Comparison of ENCODE assay signal across 28 mouse cellular contexts in the genomic region with DNA sequence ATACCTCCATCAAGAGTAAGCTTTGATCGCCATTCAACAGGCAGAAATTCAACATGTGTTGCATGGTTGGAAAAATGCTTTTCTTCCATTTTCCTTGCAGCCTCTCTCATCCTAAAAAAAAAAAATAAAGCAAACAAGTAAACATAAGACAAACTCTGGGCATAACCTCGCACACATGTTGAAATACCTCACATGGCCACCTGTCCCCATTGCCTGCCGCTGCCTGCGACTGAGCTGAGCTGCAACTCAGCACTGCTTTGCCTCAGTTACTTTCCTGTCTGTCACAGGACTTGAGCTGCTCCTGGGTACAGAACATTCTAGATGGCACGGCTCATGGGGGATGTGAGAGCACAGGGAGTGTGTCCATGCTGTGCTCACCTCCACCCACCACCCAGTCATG.
"Had no signal": no experiment of that assay in that cellular context is flagged by ENCODE, and none has a peak within 500 bp of the region (broad histone marks: within the 10 kb centered on the region; RNA-seq: fewer than 3 reads in every experiment).

No protein-coding gene starts in this region.

- ATAC-seq: forebrain, embryonic 13.5 days; forebrain, embryonic 14.5 days; forebrain, embryonic 15.5 days; forebrain, embryonic 16.5 days; forebrain, postnatal 0 days had no signal

- H3K4me3 ChIP-seq: embryonic facial prominence, embryonic 10.5 days; embryonic facial prominence, embryonic 12.5 days; embryonic facial prominence, embryonic 13.5 days; embryonic facial prominence, embryonic 15.5 days; erythroblast, embryonic 14.5 days; forebrain, embryonic 10.5 days; forebrain, embryonic 12.5 days; forebrain, embryonic 13.5 days; forebrain, embryonic 15.5 days; gastrocnemius, adult 2 months; heart, adult 2 months had no signal

- H3K4me2 ChIP-seq: embryonic facial prominence, embryonic 12.5 days; embryonic facial prominence, embryonic 13.5 days; embryonic facial prominence, embryonic 15.5 days; forebrain, embryonic 12.5 days; forebrain, embryonic 13.5 days; forebrain, embryonic 15.5 days had no signal

- H3K27me3 ChIP-seq: embryonic facial prominence, embryonic 12.5 days; embryonic facial prominence, embryonic 13.5 days; embryonic facial prominence, embryonic 15.5 days; forebrain, embryonic 12.5 days; forebrain, embryonic 13.5 days; forebrain, embryonic 15.5 days had no signal

- H3K9me3 ChIP-seq: embryonic facial prominence, embryonic 10.5 days; embryonic facial prominence, embryonic 12.5 days; embryonic facial prominence, embryonic 13.5 days; embryonic facial prominence, embryonic 15.5 days; forebrain, embryonic 10.5 days; forebrain, embryonic 12.5 days; forebrain, embryonic 13.5 days; forebrain, embryonic 15.5 days had no signal

- DNase-seq: cerebellum, adult 2 months; cerebellum, adult 8-10 months; cerebellum, adult 9-10 months; cerebellum, adult 9-11 months; cerebellum, postnatal 10 days; cerebellum, postnatal 14 days; cerebellum, postnatal 25 days; cerebellum, postnatal 36 days; embryo, embryonic 11 days; forebrain, postnatal 0 days; gastrocnemius, adult 2 months; gastrocnemius, postnatal 10 days; gastrocnemius, postnatal 14 days; gastrocnemius, postnatal 25 days; gastrocnemius, postnatal 36 days; heart, adult 18-20 months; heart, adult 2 months had no signal

- H3K4me1 ChIP-seq: embryonic facial prominence, embryonic 10.5 days; embryonic facial prominence, embryonic 15.5 days; forebrain, embryonic 10.5 days had no signal

- H3K9ac ChIP-seq: embryonic facial prominence, embryonic 12.5 days; embryonic facial prominence, embryonic 13.5 days; embryonic facial prominence, embryonic 15.5 days; forebrain, embryonic 12.5 days; forebrain, embryonic 13.5 days; forebrain, embryonic 15.5 days; forebrain, postnatal 0 days had no signal

- H3K27ac ChIP-seq: embryonic facial prominence, embryonic 10.5 days; embryonic facial prominence, embryonic 12.5 days; embryonic facial prominence, embryonic 13.5 days; embryonic facial prominence, embryonic 15.5 days; forebrain, embryonic 10.5 days; forebrain, embryonic 12.5 days; forebrain, embryonic 13.5 days; forebrain, embryonic 15.5 days; gastrocnemius, adult 2 months; heart, adult 2 months had no signal
